Comparison of ENCODE assay signal across 9 mouse cellular contexts in the genomic region with DNA sequence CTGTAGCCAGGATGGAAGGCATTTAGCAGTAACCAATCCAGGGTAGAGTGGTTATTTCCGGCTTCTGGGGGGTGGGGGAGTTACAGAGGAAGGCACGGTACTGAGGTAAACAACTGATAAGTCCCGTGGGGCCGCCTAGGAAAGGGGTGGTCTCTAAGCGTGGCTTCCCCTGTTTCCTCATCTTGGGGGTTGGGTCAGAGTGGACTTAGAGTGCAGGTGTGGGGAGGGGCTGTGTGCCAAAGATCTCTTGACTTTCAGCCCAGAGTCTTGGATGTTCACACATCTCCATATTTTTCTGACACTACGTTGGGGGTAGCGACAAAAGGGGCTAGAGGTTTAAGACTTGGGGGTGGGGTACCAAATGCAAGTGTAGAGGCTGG. TPM values are rescaled to one million over a fixed set of nuclear protein-coding genes. Genes with fewer than 3 reads are reported as not detected.
DNase-seq lines count a peak whose midpoint lies in the region; ATAC-seq and TF ChIP-seq lines count a peak whose summit lies in the region.
"Had no signal": no experiment of that assay in that cellular context is flagged by ENCODE, and none has a peak within 500 bp of the region (broad histone marks: within the 10 kb centered on the region; RNA-seq: fewer than 3 reads in every experiment).

No protein-coding gene starts in this region.

- H3K27me3 ChIP-seq in forebrain, embryonic 14.5 days (replicated peaks; ENCODE audit: control insufficient read depth, insufficient read depth, low read length), result no peaks in the 10 kb centered on the region
- no peaks in the 10 kb centered on the region for H3K27me3 ChIP-seq in hindbrain, embryonic 11.5 days (ENCODE audit: control insufficient read depth, insufficient read depth, low read length)
- no peaks in the 10 kb centered on the region for H3K27me3 ChIP-seq in limb, embryonic 15.5 days
- no peaks in the 10 kb centered on the region for H3K27me3 ChIP-seq in midbrain, embryonic 13.5 days
- no peaks in the 10 kb centered on the region for H3K27me3 ChIP-seq in testis, adult 2 months (ENCODE audit: control insufficient read depth, insufficient read depth, low read length)

- peak; percentile 53 for DNase-seq in cerebellum, adult 11 months
- DNase-seq in cerebellum, adult 11-12 months, result no peak
- peak; percentile 56 for DNase-seq in adrenal gland, adult 2 months
- DNase-seq in forebrain, embryonic 14.5 days (ENCODE audit: low spot score), result peak; percentile 54
- peak; percentile 63 for DNase-seq in hindbrain, embryonic 11.5 days (ENCODE audit: low spot score)

- H3K9ac ChIP-seq in forebrain, embryonic 14.5 days (ENCODE audit: low read length), result peak overlapping the region; percentile 99
- peak overlapping the region; percentile 100 for H3K9ac ChIP-seq in hindbrain, embryonic 11.5 days (ENCODE audit: low read depth, low read length)
- peak overlapping the region; percentile 91 for H3K9ac ChIP-seq in limb, embryonic 15.5 days
- H3K9ac ChIP-seq in midbrain, embryonic 13.5 days (replicated peaks), result peak overlapping the region; percentile 89

- peaks cover 7% of the 10 kb centered on the region; the same call in 1 of the 2 replicates for H3K36me3 ChIP-seq in forebrain, embryonic 14.5 days (ENCODE audit: control insufficient read depth, insufficient read depth, low read length)
- no peaks in the 10 kb centered on the region for H3K36me3 ChIP-seq in hindbrain, embryonic 11.5 days (ENCODE audit: control insufficient read depth, insufficient read depth, low read length)
- H3K36me3 ChIP-seq in limb, embryonic 15.5 days, result no peaks in the 10 kb centered on the region
- H3K36me3 ChIP-seq in midbrain, embryonic 13.5 days, result no peaks in the 10 kb centered on the region
- no peaks in the 10 kb centered on the region for H3K36me3 ChIP-seq in testis, adult 2 months (ENCODE audit: control insufficient read depth, insufficient read depth, low read length)

- no peaks in the 10 kb centered on the region for H3K9me3 ChIP-seq in forebrain, embryonic 14.5 days (replicated peaks; ENCODE audit: control insufficient read depth, low read length)
- H3K9me3 ChIP-seq in hindbrain, embryonic 11.5 days (ENCODE audit: control insufficient read depth, low read length), result no peaks in the 10 kb centered on the region
- H3K9me3 ChIP-seq in limb, embryonic 15.5 days, result no peaks in the 10 kb centered on the region
- no peaks in the 10 kb centered on the region for H3K9me3 ChIP-seq in midbrain, embryonic 13.5 days

- 4% methylated on average over 7 of the region's 7 CpGs for WGBS in forebrain, embryonic 14.5 days
- 3% methylated on average over 7 of the region's 7 CpGs for WGBS in hindbrain, embryonic 11.5 days
- WGBS in limb, embryonic 15.5 days, result 2% methylated on average over 7 of the region's 7 CpGs
- 2% methylated on average over 7 of the region's 7 CpGs for WGBS in midbrain, embryonic 13.5 days

- H3K27ac ChIP-seq in forebrain, embryonic 14.5 days (ENCODE audit: low read depth, low read length), result peak overlapping the region; percentile 99
- peak overlapping the region; percentile 98 for H3K27ac ChIP-seq in hindbrain, embryonic 11.5 days (ENCODE audit: low read depth, low read length)
- peak overlapping the region; percentile 98 for H3K27ac ChIP-seq in limb, embryonic 15.5 days
- H3K27ac ChIP-seq in midbrain, embryonic 13.5 days, result peak overlapping the region; percentile 99
- peak overlapping the region; percentile 76; the same call in 1 of the 2 replicates for H3K27ac ChIP-seq in testis, adult 2 months (ENCODE audit: control insufficient read depth, insufficient read depth, low read depth, low read length)

- H3K4me3 ChIP-seq in forebrain, embryonic 14.5 days (ENCODE audit: low read depth, low read length), result peak overlapping the region; percentile 86
- H3K4me3 ChIP-seq in hindbrain, embryonic 11.5 days (ENCODE audit: low read depth, low read length), result peak overlapping the region; percentile 95
- H3K4me3 ChIP-seq in limb, embryonic 15.5 days, result peak overlapping the region; percentile 84
- H3K4me3 ChIP-seq in midbrain, embryonic 13.5 days (replicated peaks), result peak overlapping the region; percentile 91
- H3K4me3 ChIP-seq in testis, adult 2 months (ENCODE audit: control insufficient read depth, low read depth, low read length), result peak overlapping the region; percentile 75

- TF ChIP-seq CTCF in testis, adult 2 months (IDR thresholded peaks at IDR 0.05; ENCODE audit: control insufficient read depth, insufficient read depth, insufficient replicate concordance, low read depth, low read length), result no peak

- ATAC-seq in forebrain, embryonic 14.5 days, result peak; percentile 9; the same call in 1 of the 2 replicates
- ATAC-seq in hindbrain, embryonic 11.5 days (ENCODE audit: low FRiP score), result peak; percentile 4; the same call in 1 of the 2 replicates
- ATAC-seq in limb, embryonic 15.5 days (ENCODE audit: insufficient number of reproducible peaks, low FRiP score, low TSS enrichment, low read depth), result no peak
- ATAC-seq in midbrain, embryonic 13.5 days, result peak; percentile 12

- TF ChIP-seq POLR2A in testis, adult 2 months (IDR thresholded peaks at IDR 0.05; ENCODE audit: control insufficient read depth, low read depth, low read length), result no peak

- peak overlapping the region; percentile 81 for H3K4me2 ChIP-seq in forebrain, embryonic 14.5 days (ENCODE audit: low read length)
- peak overlapping the region; percentile 78 for H3K4me2 ChIP-seq in hindbrain, embryonic 11.5 days (replicated peaks; ENCODE audit: low read depth, low read length)
- peak overlapping the region; percentile 76 for H3K4me2 ChIP-seq in limb, embryonic 15.5 days
- H3K4me2 ChIP-seq in midbrain, embryonic 13.5 days (replicated peaks), result peak overlapping the region; percentile 80

- peaks cover 32% of the 10 kb centered on the region for H3K4me1 ChIP-seq in forebrain, embryonic 14.5 days (ENCODE audit: control insufficient read depth, insufficient read depth, low read length)
- H3K4me1 ChIP-seq in hindbrain, embryonic 11.5 days (replicated peaks; ENCODE audit: control insufficient read depth, insufficient read depth, low read length), result peaks cover 11% of the 10 kb centered on the region; the same call in 1 of the 2 replicates
- H3K4me1 ChIP-seq in limb, embryonic 15.5 days, result peaks cover 61% of the 10 kb centered on the region
- H3K4me1 ChIP-seq in midbrain, embryonic 13.5 days (replicated peaks), result peaks cover 59% of the 10 kb centered on the region
- peaks cover 7% of the 10 kb centered on the region for H3K4me1 ChIP-seq in testis, adult 2 months (ENCODE audit: control insufficient read depth, insufficient read depth, low read length)

RNA-seq across cellular contexts. Expression of a gene that starts 1.6 kb away (rescaled TPM):
- 10 to 100 TPM in 1 of 2 experiments, 1 to 10 TPM in 1; 9.4 to 10.4 TPM for total RNA-seq in adrenal gland, adult 2 months (2021)
- 19.8 and 26.2 TPM in 2 replicates for polyA plus RNA-seq in adrenal gland, adult 2 months (2012; rRNA removed)
- polyA plus RNA-seq in forebrain, embryonic 14.5 days (2014; fragmentation: Nextera tagmentation; extraction: Ambion mirVana), result 4.3 and 6.0 TPM in 2 replicates
- polyA plus RNA-seq in hindbrain, embryonic 11.5 days (2014; fragmentation: Nextera tagmentation; extraction: Ambion mirVana), result 6.6 and 9.2 TPM in 2 replicates
- 7.2 and 7.5 TPM in 2 replicates for polyA plus RNA-seq in limb, embryonic 15.5 days (2015; fragmentation: Nextera tagmentation; extraction: Ambion mirVana)
- 7.9 and 10.2 TPM in 2 replicates for polyA plus RNA-seq in midbrain, embryonic 13.5 days (2015; fragmentation: Nextera tagmentation; extraction: Ambion mirVana)
- 5.9 and 7.3 TPM in 2 replicates for polyA plus RNA-seq in testis, adult 2 months (2012; rRNA removed)

RNA-seq across cellular contexts. Expression of a gene that starts 15.5 kb away (rescaled TPM):
- total RNA-seq in adrenal gland, adult 2 months (2021), result under 1 TPM; 0.06 to 0.07 TPM
- 0.04 and 0.09 TPM in 2 replicates for polyA plus RNA-seq in adrenal gland, adult 2 months (2012; rRNA removed)
- 0.16 TPM in 1 of 2 replicates, not detected in the other for polyA plus RNA-seq in forebrain, embryonic 14.5 days (2014; fragmentation: Nextera tagmentation; extraction: Ambion mirVana)
- polyA plus RNA-seq in hindbrain, embryonic 11.5 days (2014; fragmentation: Nextera tagmentation; extraction: Ambion mirVana), result not detected in 2 replicates
- 0.07 TPM in 1 of 2 replicates, not detected in the other for polyA plus RNA-seq in limb, embryonic 15.5 days (2015; fragmentation: Nextera tagmentation; extraction: Ambion mirVana)
- polyA plus RNA-seq in midbrain, embryonic 13.5 days (2015; fragmentation: Nextera tagmentation; extraction: Ambion mirVana), result not detected in 2 replicates
- polyA plus RNA-seq in testis, adult 2 months (2012; rRNA removed), result 98.8 and 100 TPM in 2 replicates
- polyA plus RNA-seq: large intestine, adult 2 months had no signal

RNA-seq across cellular contexts. Expression of a gene that starts 52.2 kb away (rescaled TPM):
- total RNA-seq in adrenal gland, adult 2 months (2021), result 100 to 1,000 TPM; 149 to 167 TPM
- polyA plus RNA-seq in adrenal gland, adult 2 months (2012; rRNA removed), result 316 and 381 TPM in 2 replicates
- 156 and 164 TPM in 2 replicates for polyA plus RNA-seq in forebrain, embryonic 14.5 days (2014; fragmentation: Nextera tagmentation; extraction: Ambion mirVana)
- polyA plus RNA-seq in hindbrain, embryonic 11.5 days (2014; fragmentation: Nextera tagmentation; extraction: Ambion mirVana), result 176 and 177 TPM in 2 replicates
- polyA plus RNA-seq in limb, embryonic 15.5 days (2015; fragmentation: Nextera tagmentation; extraction: Ambion mirVana), result 238 and 277 TPM in 2 replicates
- 196 and 203 TPM in 2 replicates for polyA plus RNA-seq in midbrain, embryonic 13.5 days (2015; fragmentation: Nextera tagmentation; extraction: Ambion mirVana)
- polyA plus RNA-seq in testis, adult 2 months (2012; rRNA removed), result 134 and 145 TPM in 2 replicates

Comparison
In these comparisons a context has a peak if more than half of its experiments do, and no peak if none do; other contexts are left out.
1. RNA of a gene that starts 15.5 kb away (polyA plus RNA-seq): 98.8 to 100 TPM in testis, adult 2 months; 0.04 to 0.09 TPM in adrenal gland, adult 2 months, 0.07 TPM in limb, embryonic 15.5 days, 0.16 TPM in forebrain, embryonic 14.5 days, not detected in hindbrain, embryonic 11.5 days and not detected in midbrain, embryonic 13.5 days; every median in the first group is over 10 times any median in the second.
2. Peak in every context shown above with its lines, with median percentiles within 50 percentile points of each other: H3K27ac ChIP-seq, H3K4me2 ChIP-seq, H3K4me3 ChIP-seq and H3K9ac ChIP-seq.